Mouse (Mus musculus): ENCODE measurements around the gene Kank2. TPM values are rescaled to one million over a fixed set of nuclear protein-coding genes. Genes with fewer than 3 reads are reported as not detected.
A peak's percentile ranks its signal among the peaks of the same experiment; 100 is the strongest.

Kank2 gene
- polyA plus RNA-seq, 1 experiment from 2014 or later: 11.1 TPM

- WGBS: 78% methylated on average over 7 of the region's 7 CpGs
- no peaks in the 10 kb centered on the region for H3K27me3 ChIP-seq (ENCODE audit: control insufficient read depth, insufficient read depth, low read length)
- no peak for ATAC-seq (ENCODE audit: insufficient number of reproducible peaks, insufficient read depth, low FRiP score, low read depth)
Observed at GRCm38 (mm10) chr9:21801121-21801520, 2.6 kb upstream of the Kank2 start.

GRCm38 (mm10) chr9:21799010-21799350 lies 436 bp upstream of the Kank2 start:
- Histone ChIP-seq H3K4me1 (ENCODE audit: control insufficient read depth in 2 of 2, insufficient read depth in 2 of 2, low read length in 2 of 2) (peaks cover 16 to 34% of the 10 kb centered on the region in 2 experiments), H3K4me3 (ENCODE audit: control insufficient read depth in 1 of 2, insufficient read depth in 1 of 2, low read depth in 1 of 2, low read length in 2 of 2) (peak overlapping the region; percentile 90 to 93), H3K9ac (ENCODE audit: low read length) (peak overlapping the region; percentile 96), H3K9me3 (ENCODE audit: control insufficient read depth, low read length) (no peaks in the 10 kb centered on the region), H3K4me2 (ENCODE audit: low read length) (peak overlapping the region; percentile 70), H3K36me3 (ENCODE audit: control insufficient read depth, insufficient read depth, low read length) (peaks cover 59% of the 10 kb centered on the region), H3K27ac (replicated peaks in 1 of 2; ENCODE audit: control insufficient read depth in 1 of 2, insufficient read depth in 1 of 2, low read depth in 2 of 2, low read length in 2 of 2) (peak overlapping the region; percentile 93 to 96), H3K27me3 (ENCODE audit: control insufficient read depth, insufficient read depth, low read length) (no peaks in the 10 kb centered on the region)
- ATAC-seq (ENCODE audit: insufficient number of reproducible peaks, insufficient read depth, low FRiP score, low read depth): no peak
- 56% methylated on average over 3 of the region's 3 CpGs for WGBS

More at GRCm38 (mm10) chr9:21801121-21801520, 2.6 kb upstream of the Kank2 start:
- peaks cover 18 to 23% of the 10 kb centered on the region in 2 experiments for H3K4me1 ChIP-seq (ENCODE audit: control insufficient read depth in 2 of 2, insufficient read depth in 2 of 2, low read length in 2 of 2)
- no peak overlapping the region for H3K9ac ChIP-seq (ENCODE audit: low read length)
- H3K36me3 ChIP-seq (ENCODE audit: control insufficient read depth, insufficient read depth, low read length): peaks cover 41% of the 10 kb centered on the region
- H3K27ac ChIP-seq (replicated peaks in 1 of 2; ENCODE audit: control insufficient read depth in 1 of 2, insufficient read depth in 1 of 2, low read depth in 2 of 2, low read length in 2 of 2): no peak overlapping the region
- no peak overlapping the region for H3K4me3 ChIP-seq (ENCODE audit: control insufficient read depth in 1 of 2, insufficient read depth in 1 of 2, low read depth in 1 of 2, low read length in 2 of 2)
- H3K4me2 ChIP-seq (ENCODE audit: low read length): no peak overlapping the region
- H3K9me3 ChIP-seq (ENCODE audit: control insufficient read depth, low read length): no peaks in the 10 kb centered on the region

GRCm38 (mm10) chr9:21797921-21798344 lies 611 bp downstream of the Kank2 start:
- Histone ChIP-seq H3K4me3 (ENCODE audit: control insufficient read depth in 1 of 2, insufficient read depth in 1 of 2, low read depth in 1 of 2, low read length in 2 of 2) (peak overlapping the region; percentile 90 to 93), H3K36me3 (ENCODE audit: control insufficient read depth, insufficient read depth, low read length) (peaks cover 60% of the 10 kb centered on the region), H3K4me1 (ENCODE audit: control insufficient read depth in 2 of 2, insufficient read depth in 2 of 2, low read length in 2 of 2) (peaks cover 11 to 33% of the 10 kb centered on the region in 2 experiments), H3K27me3 (ENCODE audit: control insufficient read depth, insufficient read depth, low read length) (no peaks in the 10 kb centered on the region), H3K4me2 (ENCODE audit: low read length) (peak overlapping the region; percentile 70), H3K9ac (ENCODE audit: low read length) (peak overlapping the region; percentile 96), H3K9me3 (ENCODE audit: control insufficient read depth, low read length) (no peaks in the 10 kb centered on the region), H3K27ac (replicated peaks in 1 of 2; ENCODE audit: control insufficient read depth in 1 of 2, insufficient read depth in 1 of 2, low read depth in 2 of 2, low read length in 2 of 2) (peak overlapping the region; percentile 93 to 96)
- peak; percentile 68 for ATAC-seq (ENCODE audit: insufficient number of reproducible peaks, insufficient read depth, low FRiP score, low read depth)
- 0% methylated on average over 26 of the region's 26 CpGs for WGBS

- peak overlapping the region; percentile 96 for H3K9ac ChIP-seq (ENCODE audit: low read length)
- peak overlapping the region; percentile 70 for H3K4me2 ChIP-seq (ENCODE audit: low read length)
- H3K27ac ChIP-seq (replicated peaks in 1 of 2; ENCODE audit: control insufficient read depth in 1 of 2, insufficient read depth in 1 of 2, low read depth in 2 of 2, low read length in 2 of 2): peak overlapping the region; percentile 54 to 96; a peak in 3 of 4 replicates
- no peaks in the 10 kb centered on the region for H3K27me3 ChIP-seq (ENCODE audit: control insufficient read depth, insufficient read depth, low read length)
- H3K4me1 ChIP-seq (ENCODE audit: control insufficient read depth in 2 of 2, insufficient read depth in 2 of 2, low read length in 2 of 2): peaks cover 19 to 43% of the 10 kb centered on the region in 2 experiments
- peak overlapping the region; percentile 90 to 93; a peak in 3 of 4 replicates for H3K4me3 ChIP-seq (ENCODE audit: control insufficient read depth in 1 of 2, insufficient read depth in 1 of 2, low read depth in 1 of 2, low read length in 2 of 2)
- H3K36me3 ChIP-seq (ENCODE audit: control insufficient read depth, insufficient read depth, low read length): peaks cover 61% of the 10 kb centered on the region
- ATAC-seq (ENCODE audit: insufficient number of reproducible peaks, insufficient read depth, low FRiP score, low read depth): no peak
- WGBS: 54% methylated on average over 3 of the region's 3 CpGs
- no peaks in the 10 kb centered on the region for H3K9me3 ChIP-seq (ENCODE audit: control insufficient read depth, low read length)
Observed at GRCm38 (mm10) chr9:21796919-21797318, 1.6 kb downstream of the Kank2 start.

- Histone ChIP-seq H3K9me3 (ENCODE audit: control insufficient read depth, low read length) (no peaks in the 10 kb centered on the region), H3K4me1 (ENCODE audit: control insufficient read depth in 2 of 2, insufficient read depth in 2 of 2, low read length in 2 of 2) (peaks cover 25 to 50% of the 10 kb centered on the region in 2 experiments), H3K4me3 (ENCODE audit: control insufficient read depth in 1 of 2, insufficient read depth in 1 of 2, low read depth in 1 of 2, low read length in 2 of 2) (peak overlapping the region; percentile 6 to 90; a peak in 2 of 4 replicates), H3K36me3 (ENCODE audit: control insufficient read depth, insufficient read depth, low read length) (peaks cover 60% of the 10 kb centered on the region), H3K27ac (replicated peaks in 1 of 2; ENCODE audit: control insufficient read depth in 1 of 2, insufficient read depth in 1 of 2, low read depth in 2 of 2, low read length in 2 of 2) (peak overlapping the region; percentile 3 to 96; a peak in 2 of 4 replicates), H3K9ac (ENCODE audit: low read length) (peak overlapping the region; percentile 96), H3K4me2 (ENCODE audit: low read length) (peak overlapping the region; percentile 70), H3K27me3 (ENCODE audit: control insufficient read depth, insufficient read depth, low read length) (no peaks in the 10 kb centered on the region)
- WGBS: 38% methylated on average over 3 of the region's 3 CpGs
- no peak for ATAC-seq (ENCODE audit: insufficient number of reproducible peaks, insufficient read depth, low FRiP score, low read depth)
Observed at GRCm38 (mm10) chr9:21796259-21796658, 2.3 kb downstream of the Kank2 start.

GRCm38 (mm10) chr9:21795579-21795978 lies 3.0 kb downstream of the Kank2 start:
- Histone ChIP-seq H3K9ac (ENCODE audit: low read length) (peak overlapping the region; percentile 11; the same call in 1 of the 2 replicates), H3K4me2 (ENCODE audit: low read length) (peak overlapping the region; percentile 70; the same call in 1 of the 2 replicates), H3K27ac (replicated peaks in 1 of 2; ENCODE audit: control insufficient read depth in 1 of 2, insufficient read depth in 1 of 2, low read depth in 2 of 2, low read length in 2 of 2) (peak overlapping the region in 1 of 2 experiments; percentile 96; a peak in 2 of 4 replicates), H3K4me1 (ENCODE audit: control insufficient read depth in 2 of 2, insufficient read depth in 2 of 2, low read length in 2 of 2) (peaks cover 26 to 55% of the 10 kb centered on the region in 2 experiments), H3K4me3 (ENCODE audit: control insufficient read depth in 1 of 2, insufficient read depth in 1 of 2, low read depth in 1 of 2, low read length in 2 of 2) (no peak overlapping the region), H3K36me3 (ENCODE audit: control insufficient read depth, insufficient read depth, low read length) (peaks cover 60% of the 10 kb centered on the region), H3K9me3 (ENCODE audit: control insufficient read depth, low read length) (no peaks in the 10 kb centered on the region), H3K27me3 (ENCODE audit: control insufficient read depth, insufficient read depth, low read length) (no peaks in the 10 kb centered on the region)
- no peak for ATAC-seq (ENCODE audit: insufficient number of reproducible peaks, insufficient read depth, low FRiP score, low read depth)
- WGBS: 74% methylated on average over 5 of the region's 5 CpGs

- 89% methylated on average over 25 of the region's 25 CpGs for WGBS
- Histone ChIP-seq H3K4me3 (ENCODE audit: control insufficient read depth in 1 of 2, insufficient read depth in 1 of 2, low read depth in 1 of 2, low read length in 2 of 2) (no peak overlapping the region), H3K9me3 (ENCODE audit: control insufficient read depth, low read length) (no peaks in the 10 kb centered on the region), H3K4me2 (ENCODE audit: low read length) (no peak overlapping the region), H3K9ac (ENCODE audit: low read length) (no peak overlapping the region), H3K36me3 (ENCODE audit: control insufficient read depth, insufficient read depth, low read length) (peaks cover 62% of the 10 kb centered on the region), H3K4me1 (ENCODE audit: control insufficient read depth in 2 of 2, insufficient read depth in 2 of 2, low read length in 2 of 2) (peaks cover 26 to 55% of the 10 kb centered on the region in 2 experiments), H3K27ac (replicated peaks in 1 of 2; ENCODE audit: control insufficient read depth in 1 of 2, insufficient read depth in 1 of 2, low read depth in 2 of 2, low read length in 2 of 2) (no peak overlapping the region), H3K27me3 (ENCODE audit: control insufficient read depth, insufficient read depth, low read length) (no peaks in the 10 kb centered on the region)
- no peak for ATAC-seq (ENCODE audit: insufficient number of reproducible peaks, insufficient read depth, low FRiP score, low read depth)
Observed at GRCm38 (mm10) chr9:21794925-21795324, 3.6 kb downstream of the Kank2 start.

- peaks cover 63% of the 10 kb centered on the region for H3K36me3 ChIP-seq (ENCODE audit: control insufficient read depth, insufficient read depth, low read length)
Observed at GRCm38 (mm10) chr9:21794344-21794834, 4.2 kb downstream of the Kank2 start.

More at GRCm38 (mm10) chr9:21794344-21794834, 4.2 kb downstream of the Kank2 start:
- H3K9ac ChIP-seq (ENCODE audit: low read length): no peak overlapping the region
- no peak overlapping the region for H3K4me3 ChIP-seq (ENCODE audit: control insufficient read depth in 1 of 2, insufficient read depth in 1 of 2, low read depth in 1 of 2, low read length in 2 of 2)
- peaks cover 26 to 55% of the 10 kb centered on the region in 2 experiments for H3K4me1 ChIP-seq (ENCODE audit: control insufficient read depth in 2 of 2, insufficient read depth in 2 of 2, low read length in 2 of 2)
- no peak for ATAC-seq (ENCODE audit: insufficient number of reproducible peaks, insufficient read depth, low FRiP score, low read depth)
- WGBS: 92% methylated on average over 18 of the region's 18 CpGs
- no peak overlapping the region for H3K4me2 ChIP-seq (ENCODE audit: low read length)
- H3K27me3 ChIP-seq (ENCODE audit: control insufficient read depth, insufficient read depth, low read length): no peaks in the 10 kb centered on the region
- H3K27ac ChIP-seq (replicated peaks in 1 of 2; ENCODE audit: control insufficient read depth in 1 of 2, insufficient read depth in 1 of 2, low read depth in 2 of 2, low read length in 2 of 2): no peak overlapping the region
- H3K9me3 ChIP-seq (ENCODE audit: control insufficient read depth, low read length): no peaks in the 10 kb centered on the region
